Mouse (Mus musculus) myocyte (in vitro differentiated cells): Measurements from ENCODE around the gene Tnxb. TPM values are rescaled to one million over a fixed set of nuclear protein-coding genes. Genes with fewer than 3 reads are reported as not detected.

Source experiments
- H3K27me3 ChIP-seq: one replicate; pipeline ENCODE4 v1.6.1; 2011; ENCODE audit not compliant: control insufficient read depth, insufficient read depth, insufficient read length
- H3K36me3 ChIP-seq: one replicate; pipeline ENCODE4 v1.6.1; 2011; ENCODE audit not compliant: control insufficient read depth, insufficient read depth
- H3K4me2 ChIP-seq: one replicate; pipeline ENCODE4 v1.6.1; 2011; ENCODE audit warnings: low read depth, control low read depth
- H3K4me3 ChIP-seq: one replicate; pipeline ENCODE4 v1.5.1; 2011; ENCODE audit warnings: mild to moderate bottlenecking, control low read depth, moderate library complexity
- H3K79me2 ChIP-seq: one replicate; pipeline ENCODE4 v1.6.1; 2011; ENCODE audit not compliant: control insufficient read depth, insufficient read depth
- H3ac ChIP-seq: one replicate; pipeline ENCODE4 v1.6.1; 2011; ENCODE audit not compliant: control insufficient read depth, insufficient read length
- CEBPB ChIP-seq: IDR thresholded peaks from 2 replicates; pipeline ENCODE4 v1.6.1; 2011; ENCODE audit warnings: mild to moderate bottlenecking, moderate library complexity; ENCODE audit not compliant: poor library complexity, insufficient read depth, severe bottlenecking
- E2F4 ChIP-seq: IDR thresholded peaks from one replicate; pipeline ENCODE4 v1.6.1; 2011; ENCODE audit warnings: mild to moderate bottlenecking, control low read depth, moderate library complexity; ENCODE audit not compliant: insufficient read depth
- MAX ChIP-seq: IDR thresholded peaks from one replicate; pipeline ENCODE4 v1.6.1; 2011; ENCODE audit warnings: low read depth, mild to moderate bottlenecking, control low read depth
- MYOD1 ChIP-seq, 3 experiments: IDR thresholded peaks; one replicate each; pipeline ENCODE4 v1.6.1; 2011; ENCODE audit warnings: control low read depth in 2 of 3, low read depth in 2 of 3, mild to moderate bottlenecking in 2 of 3, moderate library complexity in 1 of 3; ENCODE audit not compliant: insufficient read length in 2 of 3, control insufficient read depth in 1 of 3
- MYOG ChIP-seq, 3 experiments: IDR thresholded peaks; one replicate each; pipeline ENCODE4 v1.6.1; 2011; ENCODE audit warnings: control low read depth in 2 of 3, low read depth in 2 of 3, mild to moderate bottlenecking in 2 of 3; ENCODE audit not compliant: insufficient read length in 2 of 3, control insufficient read depth in 1 of 3, insufficient read depth in 1 of 3
- POLR2A ChIP-seq: IDR thresholded peaks from one replicate; pipeline ENCODE4 v1.6.1; 2011; ENCODE audit warnings: low read depth, mild to moderate bottlenecking, control low read depth, moderate library complexity; ENCODE audit not compliant: insufficient read length
- POLR2AphosphoS2 ChIP-seq: IDR thresholded peaks from one replicate; pipeline ENCODE4 v1.6.1; 2011; ENCODE audit warnings: low read depth, control low read depth; ENCODE audit not compliant: insufficient read length
- REST ChIP-seq: IDR thresholded peaks from one replicate; pipeline ENCODE4 v1.6.1; 2011; ENCODE audit warnings: mild to moderate bottlenecking, control low read depth, moderate library complexity; ENCODE audit not compliant: insufficient read depth, insufficient read length
- SRF ChIP-seq: IDR thresholded peaks from one replicate; pipeline ENCODE4 v1.6.1; 2011; ENCODE audit warnings: low read depth; ENCODE audit not compliant: control insufficient read depth, insufficient read length
- TCF12 ChIP-seq: IDR thresholded peaks from one replicate; pipeline ENCODE4 v1.6.1; 2011; ENCODE audit warnings: mild to moderate bottlenecking, control low read depth; ENCODE audit not compliant: poor library complexity, insufficient read depth, severe bottlenecking
- TCF3 ChIP-seq: IDR thresholded peaks from one replicate; pipeline ENCODE4 v1.6.1; 2011; ENCODE audit warnings: low read depth, control low read depth; ENCODE audit not compliant: insufficient read length
- USF1 ChIP-seq: IDR thresholded peaks from one replicate; pipeline ENCODE4 v1.6.1; 2011; ENCODE audit warnings: low read depth, mild to moderate bottlenecking, control low read depth, moderate library complexity
- polyA plus RNA-seq: library from polyadenylated mRNA; unstranded; fragments of >200 nt; fragmentation: generic; extraction: Trizol; gene quantifications from one replicate; pipeline ENCODE4 v1.2.1, GENCODE M21; 2012; ENCODE audit warnings: missing spikeins

Tnxb gene
- polyA plus RNA-seq, 1 experiment, result under 0.01 TPM

GRCm38 (mm10) chr17:34661121-34661591 is 9.2 kb upstream of the Tnxb start:
- Histone ChIP-seq H3K27me3 (peaks cover 59% of the 10 kb centered on the region), H3ac (no peak overlapping the region), H3K4me3 (no peak overlapping the region), H3K79me2 (no peaks in the 10 kb centered on the region), H3K4me2 (no peak overlapping the region), H3K36me3 (no peaks in the 10 kb centered on the region)
- no peak for TF ChIP-seq MYOG (IDR thresholded peaks at IDR 0.05; ENCODE audit: control insufficient read depth in 1 of 3, insufficient read depth in 1 of 3, insufficient read length in 2 of 3, low read depth in 2 of 3)
- no peak for TF ChIP-seq REST
- TF ChIP-seq USF1, result no peak
- TF ChIP-seq MAX, result no peak
- no peak for TF ChIP-seq CEBPB
- no peak for TF ChIP-seq TCF12
- TF ChIP-seq TCF3, result no peak
- no peak for TF ChIP-seq SRF
- no peak for TF ChIP-seq POLR2AphosphoS2
- TF ChIP-seq POLR2A, result no peak
- TF ChIP-seq E2F4, result no peak

- no peak overlapping the region for H3K4me3 ChIP-seq
- no peaks in the 10 kb centered on the region for H3K79me2 ChIP-seq
- H3ac ChIP-seq, result no peak overlapping the region
- no peak overlapping the region for H3K4me2 ChIP-seq
- no peak for TF ChIP-seq CEBPB
- TF ChIP-seq MYOD1 (IDR thresholded peaks at IDR 0.05; ENCODE audit: control insufficient read depth in 1 of 3, insufficient read length in 2 of 3, low read depth in 2 of 3), result no peak
- TF ChIP-seq POLR2AphosphoS2, result no peak
- no peak for TF ChIP-seq USF1
- no peak for TF ChIP-seq E2F4
- no peak for TF ChIP-seq TCF12
- TF ChIP-seq REST, result no peak
- H3K27me3 ChIP-seq, result peaks cover 59% of the 10 kb centered on the region
- H3K36me3 ChIP-seq, result no peaks in the 10 kb centered on the region
Measured at GRCm38 (mm10) chr17:34662468-34662867, 7.9 kb upstream of the Tnxb start.

GRCm38 (mm10) chr17:34662978-34663377 is 7.4 kb upstream of the Tnxb start:
- H3K36me3 ChIP-seq, result no peaks in the 10 kb centered on the region
- H3K79me2 ChIP-seq, result no peaks in the 10 kb centered on the region
- H3ac ChIP-seq, result no peak overlapping the region
- H3K4me2 ChIP-seq, result no peak overlapping the region
- no peak overlapping the region for H3K4me3 ChIP-seq
- no peak for TF ChIP-seq POLR2AphosphoS2
- TF ChIP-seq E2F4, result no peak
- TF ChIP-seq USF1, result no peak
- no peak for TF ChIP-seq CEBPB
- TF ChIP-seq MYOD1 (IDR thresholded peaks at IDR 0.05; ENCODE audit: control insufficient read depth in 1 of 3, insufficient read length in 2 of 3, low read depth in 2 of 3), result no peak
- TF ChIP-seq TCF3, result no peak
- TF ChIP-seq POLR2A, result no peak
- no peak for TF ChIP-seq TCF12
- TF ChIP-seq MYOG (IDR thresholded peaks at IDR 0.05; ENCODE audit: control insufficient read depth in 1 of 3, insufficient read depth in 1 of 3, insufficient read length in 2 of 3, low read depth in 2 of 3), result no peak
- TF ChIP-seq SRF, result no peak
- no peak for TF ChIP-seq MAX
- no peak for TF ChIP-seq REST
- peaks cover 62% of the 10 kb centered on the region for H3K27me3 ChIP-seq

- H3ac ChIP-seq, result no peak overlapping the region
- no peak for TF ChIP-seq SRF
- no peak for TF ChIP-seq CEBPB
- no peak for TF ChIP-seq MYOG (IDR thresholded peaks at IDR 0.05; ENCODE audit: control insufficient read depth in 1 of 3, insufficient read depth in 1 of 3, insufficient read length in 2 of 3, low read depth in 2 of 3)
- no peak for TF ChIP-seq TCF12
- no peak for TF ChIP-seq REST
- TF ChIP-seq POLR2AphosphoS2, result no peak
- no peak for TF ChIP-seq POLR2A
- no peak for TF ChIP-seq USF1
- TF ChIP-seq MYOD1 (IDR thresholded peaks at IDR 0.05; ENCODE audit: control insufficient read depth in 1 of 3, insufficient read length in 2 of 3, low read depth in 2 of 3), result no peak
- H3K4me2 ChIP-seq, result no peak overlapping the region
- H3K27me3 ChIP-seq, result peaks cover 64% of the 10 kb centered on the region
- H3K4me3 ChIP-seq, result no peak overlapping the region
- no peaks in the 10 kb centered on the region for H3K36me3 ChIP-seq
- no peaks in the 10 kb centered on the region for H3K79me2 ChIP-seq
Measured at GRCm38 (mm10) chr17:34663558-34663957, 6.8 kb upstream of the Tnxb start.

GRCm38 (mm10) chr17:34664472-34664871 is 5.9 kb upstream of the Tnxb start:
- Histone ChIP-seq H3ac (no peak overlapping the region), H3K4me3 (no peak overlapping the region), H3K36me3 (no peaks in the 10 kb centered on the region), H3K79me2 (no peaks in the 10 kb centered on the region), H3K4me2 (no peak overlapping the region), H3K27me3 (peaks cover 57% of the 10 kb centered on the region)
- TF ChIP-seq MYOD1 (IDR thresholded peaks at IDR 0.05; ENCODE audit: control insufficient read depth in 1 of 3, insufficient read length in 2 of 3, low read depth in 2 of 3) (no peak), E2F4 (no peak), USF1 (no peak), REST (no peak), POLR2AphosphoS2 (no peak), POLR2A (no peak), CEBPB (no peak), MAX (no peak), TCF12 (no peak), MYOG (IDR thresholded peaks at IDR 0.05; ENCODE audit: control insufficient read depth in 1 of 3, insufficient read depth in 1 of 3, insufficient read length in 2 of 3, low read depth in 2 of 3) (no peak), SRF (no peak), TCF3 (no peak)
